Mouse (Mus musculus): ENCODE measurements around the gene Cds2. TPM values are rescaled to one million over a fixed set of nuclear protein-coding genes. Genes with fewer than 3 reads are reported as not detected.

Cds2 gene
- total RNA-seq, 2 experiments from 2014 or later: 257 to 258 TPM

DNA sequence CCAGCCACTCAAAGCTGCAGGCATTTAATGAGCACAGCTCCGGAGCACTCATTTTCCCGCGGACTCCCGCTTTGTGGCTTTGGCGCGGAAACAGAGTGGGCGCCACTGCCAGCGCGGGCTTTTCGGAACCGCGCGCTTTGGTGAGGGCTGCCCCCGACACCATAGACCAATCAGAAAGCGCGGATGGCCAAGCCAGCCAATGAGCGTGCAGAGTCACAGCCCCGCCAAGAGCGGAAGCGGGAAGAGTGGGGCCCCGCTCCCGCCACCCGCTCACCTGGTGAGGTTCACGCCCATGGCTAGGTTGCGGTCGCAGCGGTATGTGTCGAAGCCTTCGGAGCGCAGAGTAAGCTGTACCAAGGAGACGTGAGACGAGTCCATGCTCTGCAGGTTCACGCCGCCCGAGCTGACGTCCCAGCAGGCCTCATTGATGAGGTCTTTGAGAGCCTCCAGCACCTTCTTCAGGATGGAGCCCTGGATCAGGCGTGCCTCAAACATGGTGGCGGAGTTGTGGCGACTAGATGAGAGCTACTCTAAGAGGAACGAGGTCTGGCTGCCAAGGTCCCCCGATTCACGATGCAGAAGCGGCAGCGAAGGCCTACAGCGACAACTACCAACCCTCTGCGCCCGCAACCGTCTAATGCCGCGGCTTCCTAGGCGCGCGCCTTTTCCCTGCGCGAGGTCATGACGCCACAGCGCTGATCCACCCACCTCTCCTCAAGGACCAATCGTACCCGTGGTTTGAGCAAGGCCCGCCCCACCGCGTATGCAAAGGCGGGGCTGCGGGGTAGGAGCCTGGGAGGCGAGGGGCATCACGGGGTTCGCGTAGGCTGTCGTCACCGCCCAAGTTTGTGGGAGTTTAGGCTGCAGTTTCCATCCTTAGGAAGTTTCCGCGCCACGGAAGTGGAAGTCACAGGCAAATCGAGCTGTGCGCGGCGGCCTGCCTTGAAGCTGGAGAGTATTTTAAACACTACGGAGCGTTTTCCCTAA, 10.1 kb upstream of the Cds2 start, which contains the start of gene Pcna:
Pcna (minus strand) TSS at position 773 of the 987 bp plus-strand sequence.
- H3K4me3 ChIP-seq: peak within 1 kb of the TSS; percentile 75
- peak; percentile 95 to 98 for DNase-seq (ENCODE audit: low spot score in 2 of 2)
- TF ChIP-seq CTCF (conservative IDR thresholded peaks at IDR 0.05): no peak
- peak within 1 kb of the TSS; percentile 88 for H3K27ac ChIP-seq

DNA sequence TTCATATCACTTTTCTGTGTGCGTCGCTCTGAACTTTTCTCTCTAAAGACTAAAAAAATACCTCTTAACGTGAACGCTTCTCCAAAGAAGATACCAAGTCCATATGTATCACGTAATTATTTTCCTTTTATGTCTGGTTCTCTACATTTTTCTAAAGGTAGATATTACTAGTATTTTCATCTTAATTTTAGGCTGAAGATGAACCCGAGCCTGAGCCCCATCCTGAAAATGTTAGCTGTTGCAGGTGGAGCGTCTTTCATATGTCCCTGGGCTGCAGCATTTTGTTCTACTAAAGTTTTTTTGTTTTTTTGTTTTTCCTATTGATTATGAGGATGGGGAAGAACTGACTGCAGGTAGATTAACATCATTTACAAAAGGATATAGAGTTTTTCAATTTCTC, 9.3 kb upstream of the Cds2 start:
- no peak for DNase-seq (ENCODE audit: low spot score in 2 of 2)
- no peak for TF ChIP-seq CTCF (conservative IDR thresholded peaks at IDR 0.05)
- H3K27ac ChIP-seq: peak overlapping the region; percentile 88
- peak overlapping the region; percentile 75 for H3K4me3 ChIP-seq

DNA sequence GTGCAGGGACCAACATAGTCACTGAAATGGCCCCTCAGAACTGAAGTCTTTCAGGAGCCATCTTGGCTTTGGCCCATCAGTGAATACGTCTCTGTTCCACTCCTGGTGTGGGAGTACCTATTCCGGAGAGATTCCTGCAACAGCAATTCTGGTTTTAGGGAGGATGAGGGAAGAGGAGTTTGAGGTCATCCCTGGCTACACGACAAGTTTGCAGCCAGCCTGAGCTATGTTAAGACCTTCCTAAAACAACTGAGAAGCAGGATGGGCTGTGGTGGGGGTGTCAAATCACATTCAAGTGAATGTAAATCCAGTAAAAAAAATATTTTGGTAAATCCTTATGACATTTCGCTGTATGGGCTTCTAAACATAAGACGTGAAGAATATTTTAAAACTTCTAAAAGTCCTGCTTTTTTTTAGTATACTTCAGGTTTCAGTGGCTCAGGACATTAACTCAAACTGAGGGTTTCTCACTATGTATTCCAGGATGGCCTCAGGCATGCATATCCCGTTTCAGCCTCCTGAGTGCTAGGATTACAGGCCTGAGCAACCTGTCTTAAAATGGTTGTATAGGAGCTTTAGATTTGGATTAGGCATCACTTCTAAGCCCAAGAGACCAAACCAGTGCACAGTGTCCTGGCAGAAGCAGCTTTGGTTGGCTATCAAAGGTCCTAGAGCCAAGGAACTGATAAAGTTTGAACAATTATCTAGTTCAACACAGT, 5.4 kb upstream of the Cds2 start:
- no peak for TF ChIP-seq CTCF (conservative IDR thresholded peaks at IDR 0.05)
- no peak for DNase-seq (ENCODE audit: low spot score in 2 of 2)

DNA sequence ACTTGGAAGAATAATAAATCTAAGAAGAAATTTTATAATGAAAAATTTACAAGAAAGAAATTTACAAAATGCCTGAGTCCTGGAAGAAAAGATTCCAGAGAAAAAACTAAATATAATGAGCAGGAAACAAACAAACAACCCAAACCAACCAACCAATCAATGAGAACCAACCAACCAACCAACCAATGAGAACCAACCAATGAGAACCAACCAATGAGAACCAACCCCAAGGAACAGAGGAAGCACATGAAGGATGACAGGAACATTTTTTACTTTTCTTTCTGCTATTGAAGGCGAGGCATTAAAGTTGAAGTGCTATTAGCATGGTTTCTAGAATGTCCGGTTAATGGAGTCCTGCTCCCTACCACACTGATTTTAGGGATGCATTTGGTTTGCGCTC, 2.3 kb upstream of the Cds2 start:
- Histone ChIP-seq H3K4me3 (no peak overlapping the region), H3K27ac (no peak overlapping the region)
- no peak for DNase-seq (ENCODE audit: low spot score in 2 of 2)
- no peak for TF ChIP-seq CTCF (conservative IDR thresholded peaks at IDR 0.05)

More for the DNA sequence above, 5.4 kb upstream of the Cds2 start:
- Histone ChIP-seq H3K4me3 (no peak overlapping the region), H3K27ac (no peak overlapping the region)

DNA sequence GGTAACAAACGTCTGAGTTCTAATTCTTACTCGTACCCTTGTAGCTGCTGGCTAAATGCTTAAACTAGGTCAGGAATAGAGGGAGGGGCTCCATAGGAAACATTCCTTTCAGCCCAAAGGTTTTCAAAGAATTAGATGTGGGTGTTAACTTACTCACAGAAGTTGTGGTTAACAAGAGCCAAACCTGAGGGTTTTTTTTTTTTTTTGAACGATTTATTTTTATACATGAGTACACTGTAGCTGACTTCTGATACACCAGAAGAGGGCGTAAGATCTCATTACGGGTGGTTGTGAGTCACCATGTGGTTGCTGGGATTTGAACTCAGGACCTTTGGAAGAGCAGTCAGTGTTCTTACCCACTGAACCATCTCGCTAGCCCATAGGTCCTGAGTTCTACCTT, 773 bp upstream of the Cds2 start:
- DNase-seq (ENCODE audit: low spot score in 2 of 2): no peak
- peak overlapping the region; percentile 43; the same call in 1 of the 2 replicates for H3K27ac ChIP-seq
- TF ChIP-seq CTCF (conservative IDR thresholded peaks at IDR 0.05): no peak
- no peak overlapping the region for H3K4me3 ChIP-seq

DNA sequence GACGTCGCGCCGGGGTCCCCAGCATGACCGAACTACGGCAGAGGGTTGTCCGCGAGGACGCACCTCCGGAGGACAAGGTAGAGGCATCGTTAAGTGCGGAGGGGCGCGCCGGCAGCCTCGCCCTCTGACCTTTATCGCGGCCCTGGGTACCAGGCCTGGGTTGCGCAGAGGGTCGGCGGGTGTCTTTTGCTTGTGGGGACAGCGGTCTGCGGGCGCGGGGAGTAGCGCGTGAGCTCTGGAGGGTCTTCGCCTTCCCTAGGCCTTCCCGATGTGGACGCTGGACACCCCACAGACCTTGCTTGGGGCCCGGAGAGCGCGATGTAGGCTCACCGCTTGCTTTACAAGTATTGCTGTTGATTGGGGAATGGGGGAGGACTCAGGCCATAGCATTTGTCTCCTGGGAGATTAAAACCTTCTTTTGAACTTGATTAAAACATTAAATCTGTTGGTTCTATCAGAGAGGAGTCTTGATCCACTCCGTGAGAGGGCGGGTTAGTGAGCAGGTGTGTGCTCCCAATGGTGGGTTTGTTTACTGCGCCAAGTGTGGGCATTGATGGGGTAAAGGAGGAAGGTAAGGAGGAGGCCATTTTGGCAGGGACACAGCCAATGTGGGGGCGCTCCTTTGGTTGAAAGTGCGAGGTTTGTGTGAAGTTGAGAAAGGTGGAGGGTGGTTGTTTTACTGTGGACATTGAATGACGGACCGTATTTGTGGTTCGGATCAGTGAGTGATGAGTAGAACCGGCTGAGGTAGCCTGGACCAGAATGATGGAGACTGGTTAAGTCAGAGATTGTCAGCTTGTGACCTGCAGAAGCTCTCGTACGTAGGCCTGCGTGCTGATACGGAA, 695 bp downstream of the Cds2 start:
- TF ChIP-seq CTCF (conservative IDR thresholded peaks at IDR 0.05): no peak
- peak overlapping the region; percentile 97 for H3K4me3 ChIP-seq
- H3K27ac ChIP-seq: peak overlapping the region; percentile 96
- DNase-seq (ENCODE audit: low spot score in 2 of 2): no peak

DNA sequence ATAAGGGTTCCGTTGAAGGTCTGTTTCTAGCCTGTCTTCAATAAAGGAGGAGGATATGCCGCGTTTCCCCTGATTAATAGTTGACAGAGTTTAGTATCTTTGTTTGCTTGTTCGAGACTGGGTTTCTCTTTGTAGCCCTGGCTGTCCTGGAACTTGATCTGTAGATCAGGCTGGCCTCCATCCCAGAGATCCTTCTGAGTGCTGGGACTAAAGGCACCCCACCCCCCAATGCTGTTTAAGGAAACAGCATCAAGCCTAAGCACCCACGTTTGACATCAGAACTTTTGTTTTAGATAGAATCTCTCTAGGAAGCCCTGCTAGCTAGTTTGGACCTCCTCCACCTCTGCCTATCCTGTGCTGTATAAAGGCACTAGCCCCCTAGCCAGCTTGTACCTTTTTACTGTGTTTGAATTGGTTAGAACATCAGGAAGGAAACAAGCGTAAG, 1.3 kb downstream of the Cds2 start:
- Histone ChIP-seq H3K27ac (peak overlapping the region; percentile 96), H3K4me3 (peak overlapping the region; percentile 97)
- DNase-seq (ENCODE audit: low spot score in 2 of 2): no peak
- TF ChIP-seq CTCF (conservative IDR thresholded peaks at IDR 0.05): no peak

DNA sequence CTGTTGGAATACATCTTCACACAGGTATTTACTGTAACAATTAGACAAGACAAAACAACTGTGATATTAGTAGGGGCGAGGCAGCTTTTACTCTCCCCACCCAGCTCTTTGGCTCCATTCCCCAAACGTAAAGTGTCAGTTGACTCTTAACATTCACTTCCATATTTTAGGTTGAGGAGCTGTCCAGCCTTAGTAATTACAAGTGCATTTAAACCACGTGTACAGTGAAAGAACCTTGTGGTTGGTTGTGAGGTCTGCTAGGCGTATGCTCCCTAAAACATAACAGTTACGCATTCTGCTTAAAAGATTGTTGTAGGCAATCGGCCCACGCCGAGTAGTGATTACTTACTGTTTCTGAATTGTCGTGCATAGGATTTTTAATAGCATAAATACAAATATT, 2.2 kb downstream of the Cds2 start:
- H3K4me3 ChIP-seq: no peak overlapping the region
- H3K27ac ChIP-seq: no peak overlapping the region
- TF ChIP-seq CTCF (conservative IDR thresholded peaks at IDR 0.05): no peak
- DNase-seq (ENCODE audit: low spot score in 2 of 2): no peak

DNA sequence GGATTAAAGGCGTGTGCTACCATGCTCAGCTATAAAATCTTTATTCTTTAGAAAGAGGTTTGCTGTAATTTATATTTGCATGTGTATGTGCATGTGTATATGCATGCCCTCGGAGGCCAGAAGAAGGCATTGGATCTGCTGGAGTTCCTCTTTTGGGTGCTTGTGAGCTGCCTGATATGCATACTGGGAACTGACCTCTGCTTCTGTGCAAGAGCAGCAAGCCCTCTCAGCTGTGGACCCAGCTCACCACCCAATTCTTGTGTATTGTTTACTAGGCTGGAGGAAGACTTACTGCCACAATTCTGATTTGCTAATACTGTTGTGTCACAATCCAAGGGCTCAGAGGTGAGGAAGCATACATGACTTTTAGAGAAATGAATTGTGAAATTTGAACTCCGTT, 3.1 kb downstream of the Cds2 start:
- TF ChIP-seq CTCF (conservative IDR thresholded peaks at IDR 0.05): no peak
- no peak overlapping the region for H3K27ac ChIP-seq
- no peak for DNase-seq (ENCODE audit: low spot score in 2 of 2)
- H3K4me3 ChIP-seq: no peak overlapping the region

DNA sequence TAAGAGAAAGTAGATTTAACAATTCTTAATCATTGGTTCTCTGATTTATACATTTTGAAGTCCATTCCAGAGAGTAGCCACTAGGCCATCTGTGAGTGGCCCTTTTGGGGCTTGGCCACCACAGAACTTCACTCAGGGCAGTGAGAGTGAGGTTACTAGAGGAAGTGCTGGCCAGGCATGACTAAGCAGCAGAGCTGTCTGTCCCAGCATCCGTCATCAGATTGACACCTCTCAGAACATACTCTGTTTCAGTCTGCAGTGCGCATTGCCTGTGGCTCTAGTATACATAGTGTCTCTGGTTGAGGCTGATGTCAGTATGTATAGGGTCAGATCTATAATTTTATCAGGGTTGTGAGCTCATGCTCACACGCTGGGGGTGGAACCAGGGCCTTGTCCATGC, 6.3 kb downstream of the Cds2 start:
- Histone ChIP-seq H3K27ac (peak overlapping the region; percentile 68; the same call in 1 of the 2 replicates), H3K4me3 (no peak overlapping the region)
- no peak for DNase-seq (ENCODE audit: low spot score in 2 of 2)
- TF ChIP-seq CTCF (conservative IDR thresholded peaks at IDR 0.05): no peak

DNA sequence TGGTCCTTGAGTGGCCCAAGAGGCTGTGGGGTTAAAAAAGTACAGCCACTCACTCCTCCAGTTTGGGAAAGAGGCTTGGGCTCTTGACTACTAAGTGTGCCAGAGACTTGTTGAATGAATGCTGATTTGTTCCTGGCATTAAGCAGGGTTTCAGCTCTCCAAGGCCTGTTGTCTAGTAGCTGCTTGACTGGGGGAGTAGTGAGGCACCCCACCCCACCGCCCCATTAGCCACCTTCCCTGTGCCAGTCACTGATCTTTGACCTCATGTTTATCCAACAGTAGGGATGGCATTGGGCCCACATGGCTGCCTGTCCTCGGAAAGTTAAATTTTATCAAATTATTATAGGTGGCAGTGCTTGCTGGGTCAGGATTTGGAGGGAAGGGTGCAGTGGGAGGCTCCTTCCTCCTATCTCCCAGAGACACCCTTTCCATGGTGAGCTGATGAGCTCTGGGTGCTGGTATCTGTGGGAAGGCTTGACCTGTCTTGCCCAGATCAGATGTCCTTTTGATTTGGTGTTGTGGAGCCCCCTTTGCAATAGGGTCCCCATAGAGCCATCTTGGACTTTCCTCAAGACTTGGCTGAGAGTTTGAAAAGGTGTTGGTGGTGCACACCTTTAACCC, 7.5 kb downstream of the Cds2 start:
- TF ChIP-seq CTCF (conservative IDR thresholded peaks at IDR 0.05): no peak
- DNase-seq (ENCODE audit: low spot score in 2 of 2): peak in 1 of 2 experiments; percentile 24
- Histone ChIP-seq H3K4me3 (no peak overlapping the region), H3K27ac (peak overlapping the region; percentile 75)
